Mouse (Mus musculus): Measurements from ENCODE around the gene Dlk1. TPM values are rescaled to one million over a fixed set of nuclear protein-coding genes. Genes with fewer than 3 reads are reported as not detected.

The Dlk1 gene
- polyA plus RNA-seq, 1 experiment from 2014 or later = 143 TPM

DNA sequence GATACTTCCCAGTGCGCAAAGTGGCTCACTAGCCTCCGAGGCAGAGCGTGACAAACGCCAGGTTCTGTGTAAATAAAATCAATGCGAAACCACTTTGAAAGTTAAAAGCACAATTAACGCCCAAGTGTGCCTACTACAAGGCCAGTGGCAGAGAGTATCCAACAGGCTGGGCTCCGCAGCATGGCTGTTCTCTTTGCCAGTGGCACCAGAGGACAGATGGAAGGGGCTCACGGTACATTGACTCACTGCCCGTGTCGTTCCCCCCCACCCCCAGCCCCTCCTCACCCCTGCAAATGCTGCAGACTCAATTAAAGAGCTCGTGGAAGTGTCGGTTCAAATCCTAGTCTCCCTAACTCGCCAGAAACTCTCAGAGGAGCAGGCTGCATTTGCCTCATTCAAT lies 10.5 kb upstream of the Dlk1 start:
- H3K4me1 ChIP-seq = peaks cover 81% of the 10 kb centered on the region
- 70% methylated on average over 13 of the region's 13 CpGs for WGBS
- ATAC-seq (ENCODE audit: low FRiP score) = no peak

DNA sequence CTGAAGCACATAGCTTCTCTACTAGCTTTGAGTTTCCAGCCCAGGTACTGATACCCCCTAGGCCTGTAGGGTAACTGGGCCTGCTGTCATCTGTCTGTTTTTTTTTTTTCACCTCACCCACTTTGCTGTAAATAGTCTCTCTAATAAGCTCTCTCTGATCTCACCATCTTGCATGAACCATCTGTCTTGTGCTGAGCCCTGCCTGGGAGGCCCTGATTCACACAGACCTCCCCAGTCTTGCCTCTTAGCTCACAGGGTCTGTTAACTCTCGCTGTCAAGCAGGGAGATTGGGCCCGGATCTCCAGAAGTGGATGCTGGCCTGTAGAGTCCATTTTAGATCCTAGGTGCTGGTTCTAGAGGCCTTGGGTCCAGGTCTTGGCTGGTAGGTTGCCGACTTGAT lies 9.3 kb upstream of the Dlk1 start:
- WGBS = 64% methylated on average over 3 of the region's 3 CpGs
- Histone ChIP-seq H3K4me1 (peaks cover 77% of the 10 kb centered on the region), H3K27ac (peak overlapping the region; percentile 56; the same call in 1 of the 2 replicates), H3K4me3 (replicated peaks) (no peak overlapping the region), H3K36me3 (replicated peaks) (no peaks in the 10 kb centered on the region), H3K27me3 (peaks cover 49% of the 10 kb centered on the region), H3K9me3 (no peaks in the 10 kb centered on the region), H3K9ac (no peak overlapping the region), H3K4me2 (no peak overlapping the region)
- no peak for ATAC-seq (ENCODE audit: low FRiP score)

More for the DNA sequence above, 10.5 kb upstream of the Dlk1 start:
- Histone ChIP-seq H3K27me3 (peaks cover 39% of the 10 kb centered on the region), H3K36me3 (replicated peaks) (no peaks in the 10 kb centered on the region), H3K4me2 (no peak overlapping the region), H3K9ac (no peak overlapping the region), H3K27ac (no peak overlapping the region), H3K9me3 (no peaks in the 10 kb centered on the region), H3K4me3 (replicated peaks) (no peak overlapping the region)

DNA sequence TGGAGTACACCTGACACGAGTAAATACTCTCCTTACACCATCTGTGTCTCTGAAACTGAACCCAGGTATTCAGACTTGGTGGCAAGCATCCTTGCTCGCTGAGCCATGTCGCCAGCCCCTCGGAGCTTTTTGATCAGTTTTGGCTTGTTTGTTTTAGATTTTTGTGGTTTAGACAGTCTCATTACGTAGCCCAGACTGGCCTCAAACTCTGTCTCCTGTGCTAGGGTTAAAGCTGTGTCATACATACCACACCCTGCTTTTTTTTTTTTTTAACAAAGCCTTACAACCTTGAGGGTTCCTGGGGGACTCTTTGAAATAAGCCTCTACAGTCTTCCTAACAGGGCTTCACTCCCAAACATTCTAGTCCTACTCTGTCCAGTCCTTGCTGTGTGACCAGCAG lies 7.6 kb upstream of the Dlk1 start:
- WGBS = 54% methylated on average over 5 of the region's 5 CpGs
- no peaks in the 10 kb centered on the region for H3K36me3 ChIP-seq (replicated peaks)
- H3K9me3 ChIP-seq = no peaks in the 10 kb centered on the region
- H3K27ac ChIP-seq = peak overlapping the region; percentile 79
- ATAC-seq (ENCODE audit: low FRiP score) = 0 out of 2 replicates have a peak, but pooled peaks have one; percentile 1
- H3K4me3 ChIP-seq (replicated peaks) = no peak overlapping the region
- H3K9ac ChIP-seq = no peak overlapping the region
- H3K27me3 ChIP-seq = peaks cover 45% of the 10 kb centered on the region
- peak overlapping the region; percentile 40; the same call in 1 of the 2 replicates for H3K4me2 ChIP-seq
- H3K4me1 ChIP-seq = peaks cover 74% of the 10 kb centered on the region

DNA sequence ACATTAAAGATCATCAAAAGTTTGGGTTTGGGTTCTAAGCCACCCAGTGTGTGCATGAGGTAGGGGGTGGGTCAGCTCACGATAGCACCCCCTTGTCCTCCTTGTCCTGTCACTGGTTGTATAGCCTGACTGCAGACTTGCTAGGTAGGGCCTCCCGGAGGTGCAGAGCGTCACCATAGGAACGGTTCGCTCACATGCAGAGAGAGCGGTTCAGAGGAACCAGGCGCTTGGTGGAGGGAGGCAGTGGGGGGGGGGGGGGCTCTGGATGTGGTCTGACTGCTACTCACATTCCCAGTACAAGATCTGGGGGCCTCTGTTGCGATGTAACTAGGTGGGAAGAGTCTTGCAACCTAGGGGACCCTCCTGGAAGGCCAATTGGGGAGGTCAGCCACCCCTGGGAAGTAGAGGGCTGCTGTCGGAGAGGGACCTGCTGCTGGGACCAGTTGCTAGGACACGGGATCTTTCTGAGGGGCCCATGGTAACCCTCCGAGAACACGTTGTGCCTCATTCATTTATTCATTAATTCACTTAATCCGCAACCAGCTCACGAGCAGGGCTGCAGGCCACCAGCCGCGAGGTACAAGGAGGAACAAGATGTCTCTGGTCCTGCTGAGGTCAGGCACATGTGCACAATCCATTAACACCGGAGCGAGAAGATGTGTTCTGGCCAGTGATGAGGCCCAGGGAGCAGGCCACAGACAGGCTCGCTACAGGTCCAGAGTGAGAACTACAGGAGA lies 7.0 kb upstream of the Dlk1 start:
- ATAC-seq (ENCODE audit: low FRiP score) = peak; percentile 61
- 3% methylated on average over 19 of the region's 19 CpGs for WGBS
- peak overlapping the region; percentile 17 for H3K9ac ChIP-seq
- H3K4me2 ChIP-seq = peak overlapping the region; percentile 40
- no peak overlapping the region; the same call in 1 of the 2 replicates for H3K4me3 ChIP-seq (replicated peaks)
- peaks cover 46% of the 10 kb centered on the region for H3K27me3 ChIP-seq
- H3K4me1 ChIP-seq = peaks cover 78% of the 10 kb centered on the region
- H3K9me3 ChIP-seq = no peaks in the 10 kb centered on the region
- no peaks in the 10 kb centered on the region for H3K36me3 ChIP-seq (replicated peaks)
- H3K27ac ChIP-seq = peak overlapping the region; percentile 79

DNA sequence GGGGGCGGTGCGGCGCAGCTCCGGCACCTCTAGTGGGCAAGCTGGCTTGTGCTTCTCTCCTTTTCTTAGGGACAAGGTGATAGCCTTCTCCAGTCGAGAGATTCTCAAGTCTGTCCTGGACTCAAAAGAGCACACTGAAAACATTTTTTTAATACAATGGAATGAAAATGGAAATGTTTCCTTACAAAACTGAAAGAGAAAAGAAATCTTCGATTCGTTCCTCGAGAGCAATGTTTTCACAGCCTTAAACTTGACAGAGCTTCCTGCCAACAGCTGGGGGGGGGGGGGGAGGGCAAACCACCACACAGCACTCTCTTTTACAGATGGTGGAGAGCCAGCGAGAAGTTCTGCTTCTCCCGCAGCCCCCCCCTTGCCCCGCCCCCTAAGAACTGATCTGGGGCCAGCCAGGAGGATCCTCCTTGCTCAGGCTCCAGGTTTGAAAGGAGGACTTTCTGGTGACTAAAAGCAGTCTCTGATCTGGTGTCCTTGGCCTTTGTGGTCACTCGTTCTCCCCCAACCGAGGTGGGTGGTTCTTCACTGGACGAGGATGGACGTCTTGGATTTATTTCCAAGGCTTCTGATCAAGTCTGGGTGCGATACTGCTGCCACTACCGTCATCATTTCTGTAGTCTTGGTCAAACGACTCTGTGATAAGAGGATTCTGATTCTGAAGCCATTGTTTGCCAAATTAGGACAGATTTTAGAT lies 6.2 kb upstream of the Dlk1 start:
- Histone ChIP-seq H3K27ac (peak overlapping the region; percentile 79), H3K9me3 (no peaks in the 10 kb centered on the region), H3K4me2 (peak overlapping the region; percentile 40), H3K36me3 (replicated peaks) (no peaks in the 10 kb centered on the region), H3K4me1 (peaks cover 81% of the 10 kb centered on the region), H3K27me3 (peaks cover 46% of the 10 kb centered on the region), H3K4me3 (replicated peaks) (no peak overlapping the region), H3K9ac (peak overlapping the region; percentile 17; the same call in 1 of the 2 replicates)
- WGBS = 6% methylated on average over 18 of the region's 18 CpGs
- no peak for ATAC-seq (ENCODE audit: low FRiP score)

DNA sequence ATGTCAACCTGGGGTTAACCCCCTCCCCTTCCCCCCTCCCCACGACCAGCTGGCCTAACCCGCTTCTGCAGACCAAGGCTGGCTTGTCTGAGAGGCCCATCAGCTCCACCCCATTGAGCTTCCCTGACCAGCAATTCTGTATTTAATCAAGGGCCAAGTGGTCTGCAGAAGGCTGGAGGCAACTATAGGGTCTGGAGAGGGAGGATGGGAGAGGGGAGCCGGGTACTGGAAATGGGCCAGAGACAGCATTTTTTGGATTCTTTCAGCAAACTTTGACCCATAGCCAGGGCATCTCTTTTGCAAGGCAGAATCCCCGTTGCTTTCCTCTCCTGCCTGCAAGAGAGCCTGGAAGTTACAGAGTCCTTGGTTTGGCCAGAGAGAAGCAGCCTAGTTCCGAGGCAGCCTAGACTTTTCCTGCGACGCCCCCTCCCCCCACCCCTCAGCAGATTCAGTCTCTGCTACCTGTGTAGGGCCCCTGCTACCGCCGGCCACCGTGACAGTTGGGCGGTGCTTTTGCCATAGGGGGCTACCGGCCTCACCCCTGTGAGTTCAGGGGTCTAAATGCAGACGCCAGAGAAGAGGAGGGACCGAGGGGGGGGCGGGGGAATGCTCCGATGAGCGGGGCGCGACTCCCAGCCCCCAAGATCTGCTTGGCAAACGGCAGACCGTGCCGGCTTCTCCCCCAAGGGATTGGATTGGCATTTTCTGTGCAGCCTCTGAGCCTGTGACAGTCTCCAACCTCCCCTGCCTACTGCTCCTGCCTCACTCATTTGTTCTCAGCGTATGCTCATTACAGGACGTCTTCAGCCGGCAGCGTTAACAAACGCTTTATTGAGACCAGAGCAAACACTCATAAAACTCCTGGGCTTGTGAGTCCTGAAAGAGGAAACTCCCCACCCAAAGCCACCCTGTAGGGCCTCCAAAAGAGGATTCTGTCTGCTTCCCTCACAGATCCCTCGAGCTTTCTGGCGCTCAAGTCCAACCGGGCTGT lies 2.9 kb upstream of the Dlk1 start:
- 1% methylated on average over 29 of the region's 30 CpGs for WGBS
- peak; percentile 31; the same call in 1 of the 2 replicates for ATAC-seq (ENCODE audit: low FRiP score)

DNA sequence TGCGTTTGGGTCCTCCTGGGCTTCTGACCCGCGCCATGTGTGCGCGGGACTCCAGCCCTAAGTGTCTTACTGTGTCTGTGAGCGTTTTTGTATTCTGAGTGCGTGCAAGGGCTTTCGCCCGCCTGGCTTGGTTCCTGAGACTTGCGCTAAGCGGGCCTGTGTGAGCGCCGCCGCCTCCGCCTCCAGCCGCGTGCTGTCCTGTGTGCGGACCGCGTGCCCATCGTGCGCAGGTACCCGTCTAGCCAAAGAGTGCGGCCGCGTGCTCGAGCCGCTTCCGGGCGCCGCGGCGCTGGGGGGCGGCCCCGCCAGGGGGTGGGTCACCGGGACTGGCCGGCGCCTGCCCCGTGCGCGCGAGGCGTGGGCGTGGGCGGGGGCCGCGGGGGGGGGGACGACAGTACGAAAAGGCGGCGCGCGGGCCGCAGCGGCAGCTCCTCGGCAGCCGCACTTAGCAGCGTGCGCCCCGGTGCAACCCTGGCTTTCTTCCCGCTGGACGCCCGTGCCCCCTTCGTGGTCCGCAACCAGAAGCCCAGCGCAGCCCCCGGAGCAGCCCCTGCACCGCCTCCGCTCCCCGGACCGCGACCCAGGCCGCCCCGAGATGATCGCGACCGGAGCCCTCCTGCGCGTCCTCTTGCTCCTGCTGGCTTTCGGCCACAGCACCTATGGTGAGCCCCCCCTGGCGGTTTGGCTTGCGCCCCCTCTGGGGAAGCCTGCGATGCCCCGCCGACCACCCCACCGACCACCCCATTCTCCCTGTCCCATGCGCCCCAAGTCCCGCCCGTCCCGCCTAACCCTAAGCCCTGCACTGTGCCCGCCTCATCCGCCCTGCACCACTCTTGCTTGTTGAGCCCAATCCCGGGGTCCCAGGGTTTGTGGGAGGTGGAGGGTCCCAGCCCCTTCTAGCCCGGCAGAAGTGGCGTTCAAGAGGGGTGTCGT lies 708 bp downstream of the Dlk1 start:
- WGBS = 2% methylated on average over 63 of the region's 96 CpGs
- Histone ChIP-seq H3K36me3 (replicated peaks) (no peaks in the 10 kb centered on the region), H3K9ac (peak overlapping the region; percentile 75), H3K27ac (peak overlapping the region; percentile 76), H3K4me1 (peaks cover 85% of the 10 kb centered on the region), H3K4me2 (peak overlapping the region; percentile 87), H3K9me3 (no peaks in the 10 kb centered on the region), H3K27me3 (peaks cover 79% of the 10 kb centered on the region), H3K4me3 (replicated peaks) (peak overlapping the region; percentile 54)
- peak; percentile 59 for ATAC-seq (ENCODE audit: low FRiP score)

More for the DNA sequence above, 2.9 kb upstream of the Dlk1 start:
- H3K4me3 ChIP-seq (replicated peaks) = peak overlapping the region; percentile 30
- H3K36me3 ChIP-seq (replicated peaks) = no peaks in the 10 kb centered on the region
- peak overlapping the region; percentile 78 for H3K27ac ChIP-seq
- H3K9ac ChIP-seq = peak overlapping the region; percentile 55
- peak overlapping the region; percentile 66 for H3K4me2 ChIP-seq
- peaks cover 79% of the 10 kb centered on the region for H3K4me1 ChIP-seq
- H3K27me3 ChIP-seq = peaks cover 68% of the 10 kb centered on the region
- no peaks in the 10 kb centered on the region for H3K9me3 ChIP-seq

DNA sequence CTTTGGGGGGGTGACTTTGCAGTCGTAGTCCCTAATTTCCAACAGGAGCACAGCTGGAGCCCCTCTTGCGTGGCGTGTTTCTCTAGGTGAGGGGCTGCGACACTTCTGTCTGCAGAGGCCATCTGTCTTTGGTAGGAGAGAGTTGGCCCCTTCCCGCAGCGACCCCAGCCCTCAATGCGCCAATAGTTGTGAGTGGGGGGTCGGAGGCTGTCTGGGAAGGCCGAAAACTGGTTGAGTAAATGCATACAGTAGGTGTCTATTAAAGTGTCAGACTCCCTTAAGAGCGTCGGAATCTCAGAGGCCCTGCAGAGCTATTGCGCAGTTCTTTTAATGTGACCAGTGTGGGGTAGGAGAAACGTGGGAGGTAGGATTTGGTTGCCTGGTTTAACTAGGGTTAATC lies 1.5 kb downstream of the Dlk1 start:
- H3K27ac ChIP-seq = peak overlapping the region; percentile 27; the same call in 1 of the 2 replicates
- H3K36me3 ChIP-seq (replicated peaks) = no peaks in the 10 kb centered on the region
- WGBS = 12% methylated on average over 13 of the region's 13 CpGs
- peak overlapping the region; percentile 36; the same call in 1 of the 2 replicates for H3K9ac ChIP-seq
- H3K27me3 ChIP-seq = peaks cover 79% of the 10 kb centered on the region
- no peaks in the 10 kb centered on the region for H3K9me3 ChIP-seq
- H3K4me1 ChIP-seq = peaks cover 87% of the 10 kb centered on the region
- ATAC-seq (ENCODE audit: low FRiP score) = no peak
- peak overlapping the region; percentile 54 for H3K4me3 ChIP-seq (replicated peaks)
- H3K4me2 ChIP-seq = peak overlapping the region; percentile 87

DNA sequence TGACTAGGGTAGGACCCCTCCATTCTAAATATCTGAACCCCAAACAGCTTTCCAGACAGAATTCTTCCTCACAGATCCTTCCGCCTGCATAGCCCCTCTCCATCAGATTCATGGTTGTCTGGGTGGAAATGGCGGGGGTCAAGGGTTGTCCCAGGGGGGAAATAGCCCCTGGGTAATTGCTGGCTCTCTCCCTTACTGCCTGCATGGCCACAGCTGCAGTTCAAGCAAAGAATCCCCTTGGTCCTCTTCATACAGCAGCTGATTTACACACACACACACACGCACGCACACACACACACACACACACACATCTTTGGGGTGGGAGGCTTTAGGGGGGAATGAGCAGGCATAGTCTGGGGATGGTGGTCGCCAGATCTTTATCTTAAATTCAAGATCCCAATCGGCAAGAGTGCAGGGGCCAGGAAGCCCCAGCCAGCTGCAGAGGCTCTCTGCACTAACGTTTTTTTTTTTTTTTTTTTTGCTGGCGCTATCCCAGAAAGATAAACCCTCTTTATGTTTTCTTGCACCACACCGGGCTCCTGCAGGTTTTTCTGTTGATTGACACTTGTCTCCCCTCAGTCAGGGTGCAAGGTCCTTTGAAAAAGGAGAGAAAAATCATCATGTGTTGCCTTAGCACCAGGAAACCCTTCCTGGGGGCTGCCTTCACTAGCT lies 4.0 kb downstream of the Dlk1 start:
- peak overlapping the region; percentile 79 for H3K27ac ChIP-seq
- H3K4me1 ChIP-seq = peaks cover 79% of the 10 kb centered on the region
- H3K36me3 ChIP-seq (replicated peaks) = no peaks in the 10 kb centered on the region; the same call in 1 of the 2 replicates
- H3K4me3 ChIP-seq (replicated peaks) = no peak overlapping the region
- no peak for ATAC-seq (ENCODE audit: low FRiP score)
- 18% methylated on average over 9 of the region's 9 CpGs for WGBS
- H3K9ac ChIP-seq = peak overlapping the region; percentile 8; the same call in 1 of the 2 replicates
- H3K9me3 ChIP-seq = no peaks in the 10 kb centered on the region
- H3K4me2 ChIP-seq = peak overlapping the region; percentile 87
- H3K27me3 ChIP-seq = peaks cover 90% of the 10 kb centered on the region

DNA sequence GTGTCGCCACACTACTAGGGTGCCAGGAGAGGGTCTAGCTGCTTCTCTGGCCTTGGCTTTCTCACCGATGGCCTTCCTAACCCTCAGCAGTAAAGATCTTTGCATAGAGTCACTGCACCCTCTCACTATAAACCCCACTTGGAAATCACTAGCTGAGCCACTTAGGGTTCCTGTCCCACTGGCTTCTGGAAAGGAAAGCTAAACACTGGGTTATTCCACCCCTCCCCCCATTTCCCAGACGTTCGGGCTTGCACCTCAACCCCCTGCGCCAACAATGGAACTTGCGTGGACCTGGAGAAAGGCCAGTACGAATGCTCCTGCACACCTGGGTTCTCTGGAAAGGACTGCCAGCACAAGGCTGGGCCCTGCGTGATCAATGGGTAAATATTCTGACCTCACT lies 5.2 kb downstream of the Dlk1 start:
- H3K9ac ChIP-seq = peak overlapping the region; percentile 33; the same call in 1 of the 2 replicates
- no peak overlapping the region for H3K4me3 ChIP-seq (replicated peaks)
- peak overlapping the region; percentile 24 for H3K4me2 ChIP-seq
- no peaks in the 10 kb centered on the region; the same call in 1 of the 2 replicates for H3K36me3 ChIP-seq (replicated peaks)
- WGBS = 13% methylated on average over 8 of the region's 8 CpGs
- H3K27me3 ChIP-seq = peaks cover 83% of the 10 kb centered on the region
- peak overlapping the region; percentile 79 for H3K27ac ChIP-seq
- no peak for ATAC-seq (ENCODE audit: low FRiP score)
- peaks cover 73% of the 10 kb centered on the region for H3K4me1 ChIP-seq
- H3K9me3 ChIP-seq = no peaks in the 10 kb centered on the region

Data from forebrain, embryonic 12.5 days (tissue).